Mouse (Mus musculus): ENCODE results near the gene N4bp2. TPM values are rescaled to one million over a fixed set of nuclear protein-coding genes. Genes with fewer than 3 reads are reported as not detected.

Gene N4bp2
- total and polyA plus RNA-seq, 3 experiments = 32.1 to 182 (median 96.7) TPM

DNA sequence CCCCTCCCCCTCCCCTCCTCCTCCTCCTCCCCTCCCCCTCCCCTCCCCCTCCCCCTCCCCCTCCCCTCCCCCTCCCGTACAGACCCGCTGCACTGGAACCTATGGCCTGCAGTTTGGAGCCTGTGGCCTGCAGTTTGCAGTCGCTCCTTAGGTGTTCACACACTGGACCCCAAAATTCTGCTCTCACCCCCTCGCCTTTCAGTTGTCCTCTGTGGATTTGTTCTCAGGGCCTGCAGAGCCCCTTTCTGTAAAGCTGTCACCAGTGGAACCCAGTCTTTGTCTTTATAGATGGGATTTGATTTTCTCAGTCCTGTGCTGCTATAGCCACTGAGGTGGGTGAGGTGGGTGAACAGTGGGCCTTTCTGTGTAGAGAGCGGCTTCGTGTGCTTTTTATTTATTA, 95.0 kb downstream of the N4bp2 start:
- Histone ChIP-seq H3K4me1 (ENCODE audit: insufficient read depth, low read depth, low read length) (peaks cover 3% of the 10 kb centered on the region; the same call in 1 of the 2 replicates), H3K9me3 (replicated peaks) (no peaks in the 10 kb centered on the region), H3K27me3 (ENCODE audit: insufficient read depth, low read length) (peaks cover 3% of the 10 kb centered on the region; the same call in 1 of the 2 replicates), H3K4me3 (ENCODE audit: low read depth, low read length) (no peak overlapping the region), H3K36me3 (replicated peaks) (no peaks in the 10 kb centered on the region)
- TF ChIP-seq GATA1 (IDR thresholded peaks at IDR 0.05; ENCODE audit: borderline replicate concordance, low read length) (no peak), GATA2 (IDR thresholded peaks at IDR 0.05; ENCODE audit: borderline replicate concordance, low read depth, low read length) (no peak), POLR2AphosphoS5 (IDR thresholded peaks at IDR 0.05; ENCODE audit: insufficient replicate concordance, low read depth, low read length) (no peak), CTCF (IDR thresholded peaks at IDR 0.05; ENCODE audit: low read depth, low read length) (no peak), TAL1 (conservative IDR thresholded peaks at IDR 0.05; ENCODE audit: low read depth, low read length) (no peak)
- DNase-seq (ENCODE audit: low spot score) (no peak), ATAC-seq (ENCODE audit: extremely low read depth, insufficient number of reproducible peaks, low FRiP score, poor library complexity, severe bottlenecking) (no peak)

DNA sequence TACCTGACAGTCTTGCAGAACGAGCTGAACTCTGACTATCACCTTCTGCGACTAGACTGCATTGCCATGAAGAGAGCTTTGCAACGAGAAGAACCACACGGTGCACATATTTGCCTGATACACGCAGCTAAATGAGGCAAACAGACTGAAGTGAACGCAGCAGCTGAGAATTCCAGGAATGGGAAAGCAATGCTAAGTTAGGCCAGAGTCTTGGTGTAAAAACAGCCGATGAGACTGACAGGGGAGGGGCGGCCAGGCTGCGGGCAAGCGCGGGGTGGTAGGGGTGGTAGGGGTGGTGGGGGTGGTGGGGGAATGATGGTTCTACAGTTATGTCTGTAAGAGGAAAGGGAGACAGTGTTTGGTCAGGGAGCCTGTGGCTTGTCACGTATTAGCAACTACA, 95.6 kb downstream of the N4bp2 start:
- Histone ChIP-seq H3K27me3 (ENCODE audit: insufficient read depth, low read length) (peaks cover 6% of the 10 kb centered on the region; the same call in 1 of the 2 replicates), H3K9me3 (replicated peaks) (no peaks in the 10 kb centered on the region), H3K4me1 (ENCODE audit: insufficient read depth, low read depth, low read length) (peaks cover 3% of the 10 kb centered on the region; the same call in 1 of the 2 replicates), H3K4me3 (ENCODE audit: low read depth, low read length) (no peak overlapping the region), H3K36me3 (replicated peaks) (no peaks in the 10 kb centered on the region)
- ATAC-seq (ENCODE audit: extremely low read depth, insufficient number of reproducible peaks, low FRiP score, poor library complexity, severe bottlenecking) (no peak), DNase-seq (ENCODE audit: low spot score) (no peak)
- TF ChIP-seq POLR2AphosphoS5 (IDR thresholded peaks at IDR 0.05; ENCODE audit: insufficient replicate concordance, low read depth, low read length) (no peak), CTCF (IDR thresholded peaks at IDR 0.05; ENCODE audit: low read depth, low read length) (no peak), GATA1 (IDR thresholded peaks at IDR 0.05; ENCODE audit: borderline replicate concordance, low read length) (no peak), TAL1 (conservative IDR thresholded peaks at IDR 0.05; ENCODE audit: low read depth, low read length) (no peak), GATA2 (IDR thresholded peaks at IDR 0.05; ENCODE audit: borderline replicate concordance, low read depth, low read length) (no peak)

DNA sequence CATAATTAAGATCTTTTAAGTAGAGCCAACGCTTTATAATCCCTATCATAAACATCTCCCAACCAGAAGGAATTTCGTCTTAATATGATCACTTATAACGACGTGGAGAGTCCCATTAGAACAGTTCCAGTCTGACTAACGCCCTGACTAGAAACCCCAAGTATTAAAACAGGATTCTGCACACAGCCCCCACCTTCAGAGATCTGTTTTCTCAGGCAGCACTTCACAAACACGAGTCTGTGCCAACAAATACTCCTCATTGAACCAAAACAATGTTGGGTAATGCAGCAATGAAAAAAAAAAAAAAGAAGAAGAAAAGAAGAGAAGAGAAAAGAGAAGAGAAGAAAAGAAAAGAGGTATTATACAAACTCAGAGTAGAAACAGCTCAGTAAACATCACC, 96.1 kb downstream of the N4bp2 start:
- no peaks in the 10 kb centered on the region for H3K9me3 ChIP-seq (replicated peaks)
- DNase-seq (ENCODE audit: low spot score) (no peak), ATAC-seq (ENCODE audit: extremely low read depth, insufficient number of reproducible peaks, low FRiP score, poor library complexity, severe bottlenecking) (no peak)
- H3K27me3 ChIP-seq (ENCODE audit: insufficient read depth, low read length) = peaks cover 6% of the 10 kb centered on the region; the same call in 1 of the 2 replicates
- peaks cover 3% of the 10 kb centered on the region; the same call in 1 of the 2 replicates for H3K4me1 ChIP-seq (ENCODE audit: insufficient read depth, low read depth, low read length)
- no peaks in the 10 kb centered on the region for H3K36me3 ChIP-seq (replicated peaks)
- H3K4me3 ChIP-seq (ENCODE audit: low read depth, low read length) = no peak overlapping the region
- TF ChIP-seq GATA2 (IDR thresholded peaks at IDR 0.05; ENCODE audit: borderline replicate concordance, low read depth, low read length) = no peak

DNA sequence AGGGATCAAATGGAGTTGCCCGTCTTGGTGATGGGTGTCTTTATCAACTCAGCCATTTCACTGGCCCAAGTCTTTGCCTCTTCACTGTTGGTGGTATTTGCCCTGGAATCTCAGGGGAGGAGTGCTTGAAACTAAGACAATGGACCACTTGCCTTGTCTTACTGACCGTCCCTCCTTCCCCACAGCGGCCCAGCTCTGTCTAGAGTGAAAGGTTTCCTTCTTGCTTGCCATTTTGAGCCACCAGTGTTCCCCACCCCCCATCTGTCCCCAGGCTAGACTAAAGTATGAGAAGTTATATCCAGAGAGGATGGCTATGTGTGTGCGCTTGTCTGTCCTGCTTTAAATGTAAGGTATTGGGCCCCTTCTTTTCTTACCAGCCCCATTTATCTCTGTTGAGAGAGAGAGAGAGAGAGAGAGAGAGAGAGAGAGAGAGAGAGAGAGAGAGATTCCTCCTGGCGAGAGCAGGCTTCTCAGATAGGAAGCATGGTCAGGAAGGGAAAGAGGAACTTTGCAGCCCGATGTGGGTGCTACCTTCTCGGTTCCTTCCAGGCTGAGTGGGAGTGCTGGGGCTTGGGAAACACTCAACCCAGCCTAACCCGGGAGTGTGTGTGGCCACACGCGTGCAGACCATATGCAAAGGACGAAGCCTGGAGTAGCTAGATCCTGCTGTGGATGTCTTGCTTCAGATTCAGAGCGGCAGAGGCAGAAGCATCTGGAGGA, 97.1 kb downstream of the N4bp2 start:
- no peaks in the 10 kb centered on the region for H3K36me3 ChIP-seq (replicated peaks)
- no peaks in the 10 kb centered on the region for H3K9me3 ChIP-seq (replicated peaks)
- peaks cover 3% of the 10 kb centered on the region; the same call in 1 of the 2 replicates for H3K4me1 ChIP-seq (ENCODE audit: insufficient read depth, low read depth, low read length)
- ATAC-seq (ENCODE audit: extremely low read depth, insufficient number of reproducible peaks, low FRiP score, poor library complexity, severe bottlenecking) (no peak), DNase-seq (ENCODE audit: low spot score) (no peak)
- peaks cover 6% of the 10 kb centered on the region; the same call in 1 of the 2 replicates for H3K27me3 ChIP-seq (ENCODE audit: insufficient read depth, low read length)
- H3K4me3 ChIP-seq (ENCODE audit: low read depth, low read length) = no peak overlapping the region
- TF ChIP-seq GATA1 (IDR thresholded peaks at IDR 0.05; ENCODE audit: borderline replicate concordance, low read length) (no peak), GATA2 (IDR thresholded peaks at IDR 0.05; ENCODE audit: borderline replicate concordance, low read depth, low read length) (no peak), TAL1 (conservative IDR thresholded peaks at IDR 0.05; ENCODE audit: low read depth, low read length) (no peak), CTCF (IDR thresholded peaks at IDR 0.05; ENCODE audit: low read depth, low read length) (no peak), POLR2AphosphoS5 (IDR thresholded peaks at IDR 0.05; ENCODE audit: insufficient replicate concordance, low read depth, low read length) (no peak)

DNA sequence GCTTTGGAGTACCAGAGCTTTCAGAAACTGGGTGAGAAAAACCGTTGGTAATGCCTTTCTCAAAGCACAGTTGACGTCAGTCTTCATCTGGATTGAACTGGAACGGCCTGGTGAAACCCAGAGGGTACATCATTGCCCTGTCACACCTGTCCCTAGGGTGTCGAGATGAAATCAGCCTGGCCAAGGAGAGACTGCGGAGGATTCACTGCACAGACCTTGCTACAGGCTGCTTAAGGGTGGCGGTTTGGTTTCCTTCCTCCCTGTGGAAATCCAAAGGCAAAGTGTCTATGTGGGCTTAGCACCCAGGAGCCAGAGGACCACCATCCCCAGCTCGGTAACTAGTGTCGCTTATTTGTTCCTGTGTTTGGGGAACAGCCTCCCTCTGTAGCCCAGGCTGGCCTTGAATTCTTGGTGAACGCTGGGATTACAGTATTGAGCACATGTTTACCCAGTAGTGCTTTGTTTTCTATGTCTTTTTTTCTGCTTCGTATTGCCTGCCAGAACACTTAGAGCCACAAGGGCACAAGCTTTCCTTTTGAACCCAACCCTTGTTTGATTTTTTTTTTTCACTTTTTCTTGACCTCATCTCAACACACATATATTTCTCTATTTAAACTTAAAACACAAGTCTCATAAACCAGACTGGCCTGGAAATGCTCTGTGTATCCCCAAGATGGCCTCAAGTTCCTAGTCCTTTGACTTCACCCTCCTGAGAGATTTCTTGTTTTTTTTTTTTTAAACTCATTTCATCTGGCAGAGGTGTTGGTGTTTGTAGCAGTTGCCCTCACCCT, 98.0 kb downstream of the N4bp2 start, which contains the start of gene Rhoh:
Gene Rhoh, plus strand, starts transcription at position 60 of the 791 bp plus-strand sequence.
- no peaks in the 10 kb centered on the region for H3K9me3 ChIP-seq (replicated peaks)
- ATAC-seq (ENCODE audit: extremely low read depth, insufficient number of reproducible peaks, low FRiP score, poor library complexity, severe bottlenecking) (no peak), DNase-seq (ENCODE audit: low spot score) (no peak)
- H3K4me3 ChIP-seq (ENCODE audit: low read depth, low read length) = no peak within 1 kb of the TSS
- H3K36me3 ChIP-seq (replicated peaks) = no peaks in the 10 kb centered on the region
- no peaks in the 10 kb centered on the region for H3K4me1 ChIP-seq (ENCODE audit: insufficient read depth, low read depth, low read length)
- H3K27me3 ChIP-seq (ENCODE audit: insufficient read depth, low read length) = peaks cover 8% of the 10 kb centered on the region; the same call in 1 of the 2 replicates
- TF ChIP-seq TAL1 (conservative IDR thresholded peaks at IDR 0.05; ENCODE audit: low read depth, low read length) (no peak), CTCF (IDR thresholded peaks at IDR 0.05; ENCODE audit: low read depth, low read length) (no peak), GATA1 (IDR thresholded peaks at IDR 0.05; ENCODE audit: borderline replicate concordance, low read length) (no peak), GATA2 (IDR thresholded peaks at IDR 0.05; ENCODE audit: borderline replicate concordance, low read depth, low read length) (no peak), POLR2AphosphoS5 (IDR thresholded peaks at IDR 0.05; ENCODE audit: insufficient replicate concordance, low read depth, low read length) (no peak)
